Mouse (Mus musculus): Measurements from ENCODE around the gene Dnajb5.

DNA sequence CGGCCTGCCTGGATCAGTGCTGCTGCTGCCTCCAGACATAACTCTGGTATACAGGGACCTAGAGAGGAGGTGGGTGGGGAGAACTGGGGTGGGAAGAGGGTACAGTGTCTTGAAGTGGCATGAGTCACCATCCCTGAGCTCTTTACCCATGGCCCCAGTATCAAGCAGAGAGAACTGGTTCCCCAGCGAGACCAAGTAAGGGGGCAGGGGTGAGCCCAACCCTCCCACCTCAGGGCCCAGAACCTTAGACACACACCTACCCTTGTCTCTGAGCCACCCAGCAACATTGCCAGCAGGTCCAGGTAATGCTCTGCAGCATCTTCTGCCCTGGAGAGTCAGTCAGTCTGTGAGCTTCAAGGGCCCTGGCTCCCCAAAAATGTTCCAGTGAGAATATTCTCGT, 55.3 kb downstream of the Dnajb5 start:
- TF ChIP-seq CTCF (IDR thresholded peaks at IDR 0.05; ENCODE audit: extremely low read depth, insufficient read depth, insufficient read length, insufficient replicate concordance) (no peak), POLR2A (IDR thresholded peaks at IDR 0.05; ENCODE audit: low read depth, low read length) (no peak)

Data from spleen, adult 2 months (tissue).